Mouse (Mus musculus) adipocyte (in vitro differentiated cells): ENCODE measurements around the gene Cyp39a1.

Experiments used
- DNase-seq: peaks from one replicate; pipeline ENCODE4 v3.0.0-alpha.2; 2016; ENCODE audit warnings: low spot score

Gene Cyp39a1

DNA sequence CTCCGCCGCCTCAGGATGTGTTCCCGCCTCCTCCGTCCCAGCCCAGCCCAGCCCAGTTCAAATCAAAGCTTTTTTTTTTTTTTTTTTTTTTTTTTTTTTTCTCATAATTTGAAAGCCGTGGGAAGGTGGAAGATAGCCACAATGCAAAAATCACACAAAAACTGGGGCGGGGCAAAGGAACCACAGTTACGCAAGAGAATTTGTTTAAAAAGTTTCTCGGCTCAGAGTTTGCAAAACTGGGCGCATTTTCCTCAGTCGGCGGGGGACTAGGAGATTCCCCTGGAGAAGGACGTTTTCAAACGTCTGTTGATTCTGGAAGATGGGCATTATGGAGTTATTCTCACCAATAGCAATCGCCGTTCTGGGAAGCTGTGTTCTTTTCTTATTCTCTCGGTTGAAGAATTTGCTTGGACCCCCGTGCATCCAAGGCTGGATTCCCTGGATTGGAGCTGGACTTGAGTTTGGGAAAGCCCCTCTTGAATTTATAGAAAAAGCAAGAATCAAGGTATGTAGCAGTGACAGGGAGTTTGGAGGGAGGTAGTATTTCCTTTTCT, at the start of gene Cyp39a1:
TSS of gene Cyp39a1 (plus strand) at position 136 of the 554 bp plus-strand sequence.
- DNase-seq: no peak

DNA sequence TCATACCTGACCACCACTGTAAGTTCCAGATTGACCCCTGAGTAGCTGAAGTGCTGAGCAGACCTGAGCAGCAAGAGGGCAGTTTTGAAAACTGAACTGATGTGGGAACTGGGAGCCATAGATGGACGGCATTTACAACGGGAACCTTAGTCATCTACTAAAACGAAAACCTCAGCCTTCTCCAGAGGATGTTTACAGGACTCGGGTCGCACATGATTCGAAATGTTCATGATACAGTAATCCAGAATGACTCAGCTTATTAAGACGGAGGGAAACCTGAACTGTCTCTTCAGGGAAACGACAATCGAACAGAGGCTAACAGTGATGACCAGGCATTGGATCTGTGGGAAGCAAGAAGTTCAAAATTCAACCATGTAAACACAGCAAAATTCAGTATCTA, 48.1 kb upstream of the Cyp39a1 start:
- no peak for DNase-seq

DNA sequence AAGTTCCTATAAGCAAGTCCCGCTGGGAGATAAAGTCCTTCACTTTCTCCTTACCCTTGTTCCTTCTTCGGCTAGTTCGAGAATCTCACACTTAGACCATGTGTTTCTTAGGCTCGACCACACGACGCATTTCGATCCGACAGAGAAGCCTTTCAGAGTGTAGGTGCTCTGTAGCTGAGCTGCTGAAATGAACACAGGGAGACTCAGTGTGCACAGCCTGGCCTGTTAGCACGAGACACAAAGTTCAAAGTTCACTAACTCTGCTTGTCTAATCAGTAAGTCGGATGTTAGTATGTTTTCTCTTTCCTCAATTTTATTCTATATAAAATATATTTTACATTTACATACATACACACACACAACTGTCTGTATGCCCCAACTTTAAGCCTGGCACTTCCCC, 45.1 kb upstream of the Cyp39a1 start:
- DNase-seq: no peak

- DNase-seq: no peak
Measured at GRCm38 (mm10) chr17:43628246-43628645, 39.0 kb upstream of the Cyp39a1 start.

GRCm38 (mm10) chr17:43629026-43629495, 38.2 kb upstream of the Cyp39a1 start:
- DNase-seq: no peak

GRCm38 (mm10) chr17:43629496-43630426, 37.5 kb upstream of the Cyp39a1 start, which contains the start of gene Tdrd6:
TSS of gene Tdrd6 (minus strand) at chr17:43630299.
- no peak for DNase-seq

DNA sequence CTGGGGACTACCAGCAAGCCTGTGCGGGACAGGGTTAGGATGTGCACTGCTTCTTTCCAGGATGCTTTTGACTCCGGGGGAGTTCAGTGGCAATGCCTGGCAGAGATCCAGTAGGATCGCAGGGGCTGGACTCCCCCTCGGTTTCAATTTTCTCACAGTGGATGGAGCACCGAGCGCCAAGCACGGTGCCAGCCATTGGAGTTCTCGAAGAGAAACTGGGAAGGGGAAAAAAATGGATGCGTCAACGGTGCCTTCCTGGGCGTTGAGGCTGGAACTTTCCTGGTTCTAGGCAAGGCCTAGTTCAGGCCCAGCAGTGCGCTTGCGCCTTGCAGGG, 36.8 kb upstream of the Cyp39a1 start:
- no peak for DNase-seq

GRCm38 (mm10) chr17:43637146-43637545, 30.1 kb upstream of the Cyp39a1 start:
- no peak for DNase-seq

- DNase-seq: no peak
Measured at GRCm38 (mm10) chr17:43640825-43641224, 26.4 kb upstream of the Cyp39a1 start.

- DNase-seq: no peak
Measured at GRCm38 (mm10) chr17:43643191-43643590, 24.0 kb upstream of the Cyp39a1 start.

GRCm38 (mm10) chr17:43644375-43644774, 22.9 kb upstream of the Cyp39a1 start:
- peak; percentile 70 for DNase-seq

DNA sequence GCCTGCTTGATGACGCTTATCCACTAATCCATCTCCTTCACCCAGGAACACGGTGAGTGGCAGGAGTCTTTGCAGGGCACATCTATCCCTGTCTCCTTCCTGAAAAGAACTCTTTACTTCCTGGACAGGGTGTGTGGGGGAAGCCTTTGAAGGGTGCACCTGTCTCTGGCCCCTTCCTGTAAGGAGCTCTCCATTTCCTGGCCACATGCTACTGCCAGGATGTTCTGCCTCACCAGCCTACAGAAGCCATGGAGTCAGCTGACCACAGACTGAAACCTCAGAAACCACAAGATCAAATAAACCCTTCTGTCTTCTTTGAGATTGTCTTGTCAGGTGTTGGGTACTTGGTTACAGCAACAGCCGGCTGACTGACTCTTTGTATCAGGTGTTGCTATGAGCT, 22.1 kb upstream of the Cyp39a1 start:
- DNase-seq: no peak

DNA sequence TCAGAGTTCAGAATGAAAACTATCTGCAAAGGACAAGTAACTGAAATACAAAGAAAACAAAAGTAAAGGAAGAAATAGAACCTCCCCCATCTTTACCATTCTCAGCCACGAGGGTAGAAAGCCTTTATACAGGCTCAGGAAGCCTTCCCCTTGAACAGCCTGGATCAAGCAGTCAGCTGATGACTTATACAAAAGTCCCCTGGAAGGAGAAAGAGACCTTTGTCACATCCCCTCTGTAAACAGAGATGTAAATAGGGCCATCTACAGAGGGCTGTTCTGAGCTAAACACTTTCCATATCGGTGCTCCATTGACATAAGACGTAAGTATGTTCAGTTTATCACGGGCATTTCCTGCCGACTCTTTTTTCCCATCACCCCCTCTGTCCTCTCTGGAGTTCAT, 20.3 kb upstream of the Cyp39a1 start:
- DNase-seq: no peak

DNA sequence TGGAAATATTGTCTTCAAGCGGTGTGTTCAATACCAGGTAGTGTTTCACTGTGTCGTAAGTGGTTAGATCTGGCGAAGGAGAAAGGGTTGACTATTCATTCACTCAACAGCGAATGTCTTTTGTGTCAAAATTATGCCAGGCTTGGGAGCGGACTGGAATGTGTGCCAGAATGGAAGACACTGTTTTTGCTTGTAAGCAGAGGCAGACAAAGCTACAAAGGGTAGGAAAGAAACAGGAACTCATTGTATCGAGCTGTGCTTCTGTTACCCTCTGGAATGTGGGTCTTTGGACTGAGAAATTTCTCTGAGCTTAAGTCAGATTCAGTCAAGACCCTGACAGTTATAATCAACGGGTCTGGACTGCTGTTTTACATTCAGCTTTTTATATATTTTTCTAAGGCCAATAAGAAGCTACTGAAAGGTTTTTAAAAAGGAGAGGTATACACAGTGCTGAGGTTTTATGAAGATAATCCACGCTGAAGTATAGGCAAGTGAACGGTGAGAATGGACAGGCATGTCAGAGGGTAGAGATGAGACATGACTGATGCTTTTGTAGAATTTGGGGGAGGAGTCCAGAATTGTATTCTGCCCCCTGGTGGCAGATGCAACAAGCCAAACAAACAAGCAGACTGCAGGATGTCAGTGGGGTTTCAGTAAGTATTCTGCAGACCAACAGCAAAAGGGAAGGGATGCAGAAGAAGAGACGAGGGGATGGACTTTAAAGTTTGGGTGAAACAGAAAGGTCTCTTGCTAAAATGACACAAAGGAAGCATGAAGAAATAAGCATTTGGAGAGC, 17.4 kb upstream of the Cyp39a1 start:
- DNase-seq: no peak

DNA sequence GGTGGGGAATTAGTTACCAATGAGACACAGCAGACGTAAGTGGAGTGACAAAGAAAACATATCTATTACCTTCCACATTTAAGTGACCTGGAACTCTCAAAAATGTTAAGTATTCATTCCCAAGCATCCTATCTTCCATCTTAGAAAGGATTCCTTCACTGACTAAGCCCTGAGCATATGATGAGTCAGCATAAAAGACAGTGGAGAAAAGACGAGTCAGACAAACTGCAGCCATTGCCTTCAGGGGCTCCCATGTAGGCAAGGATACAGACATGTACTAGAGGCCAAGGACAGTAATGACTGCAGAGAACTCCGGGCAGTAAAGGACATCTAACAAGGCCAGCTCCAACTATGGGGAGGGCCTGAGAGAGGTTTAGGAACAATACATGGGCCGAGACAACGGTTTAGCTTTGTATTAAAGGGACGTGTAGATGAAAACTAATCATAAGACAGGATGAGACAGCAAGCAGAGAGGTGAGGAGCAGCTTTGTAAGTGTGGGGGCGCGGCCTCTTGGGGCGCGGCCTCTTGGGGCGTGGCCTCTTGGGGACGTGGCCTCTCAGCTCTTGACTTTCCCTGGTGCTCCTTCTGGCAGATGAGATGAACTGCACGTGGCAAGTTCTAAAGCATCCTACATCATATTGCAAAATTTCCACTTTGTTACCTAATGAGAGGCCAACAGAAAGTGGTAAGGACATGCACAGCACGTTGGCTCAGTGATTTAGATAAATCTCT, 15.7 kb upstream of the Cyp39a1 start:
- DNase-seq: no peak

DNA sequence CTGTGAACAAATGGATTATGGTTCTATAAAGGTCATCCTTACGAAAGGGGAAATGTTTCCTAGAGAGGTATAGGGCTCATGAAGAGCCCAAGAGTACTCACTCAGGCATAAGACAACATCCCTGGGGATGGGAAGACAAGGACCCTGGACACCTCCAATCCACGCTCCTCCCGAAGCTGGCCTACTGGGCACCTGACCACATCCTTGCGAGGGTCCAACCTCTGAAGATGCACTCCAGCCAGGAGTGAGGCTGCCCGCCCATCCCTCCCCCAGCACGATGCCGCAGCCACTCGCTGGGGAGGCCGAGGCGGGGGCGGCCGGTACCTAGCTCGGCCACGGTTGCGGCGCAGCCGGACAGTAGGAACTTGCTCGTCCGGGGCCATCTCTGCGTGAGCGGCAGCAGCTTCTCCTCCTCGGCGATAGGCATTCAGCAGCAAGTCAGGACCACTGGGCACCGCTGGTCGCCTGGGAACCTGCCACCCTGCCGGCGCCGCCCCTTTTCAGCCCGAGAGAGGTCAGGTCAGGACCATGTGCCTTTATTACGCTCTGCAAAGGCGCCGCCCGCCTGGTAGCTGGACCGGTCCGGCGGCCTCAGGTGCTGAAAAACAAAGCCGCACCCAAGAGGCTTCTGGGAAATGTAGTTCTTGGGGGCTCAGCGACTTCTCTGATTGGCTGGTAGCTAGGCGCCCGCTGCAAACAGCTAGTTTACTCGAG, 492 bp upstream of the Cyp39a1 start, which contains the start of gene Slc25a27:
TSS of gene Slc25a27 (minus strand) at position 639 of the 714 bp plus-strand sequence.
- peak; percentile 90 for DNase-seq

- peak; percentile 54 for DNase-seq
Measured at GRCm38 (mm10) chr17:43669145-43669695, 2.0 kb downstream of the Cyp39a1 start.

DNA sequence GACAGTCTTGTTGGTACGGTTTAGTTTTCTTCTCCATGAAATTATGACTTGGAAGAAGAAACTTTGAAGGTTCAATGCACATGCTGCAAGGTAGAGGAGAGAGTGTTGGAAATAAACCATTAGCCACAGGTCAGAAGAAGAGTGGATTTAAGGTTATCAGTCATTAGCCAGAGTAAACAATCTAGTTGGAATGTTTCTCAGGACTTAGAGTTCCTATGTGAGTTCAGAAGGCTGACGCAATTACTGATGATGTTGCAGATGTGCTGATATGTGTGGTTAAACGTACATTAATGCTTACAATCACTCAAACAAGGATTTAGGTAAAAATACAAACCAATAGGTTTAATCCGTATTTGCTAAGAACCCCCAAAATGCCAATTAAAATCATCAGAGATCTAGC, 4.7 kb downstream of the Cyp39a1 start:
- DNase-seq: no peak

- peak; percentile 85 for DNase-seq
Measured at GRCm38 (mm10) chr17:43675228-43675627, 8.0 kb downstream of the Cyp39a1 start.

- no peak for DNase-seq
Measured at GRCm38 (mm10) chr17:43676241-43676640, 9.0 kb downstream of the Cyp39a1 start.

- DNase-seq: no peak
Measured at GRCm38 (mm10) chr17:43677317-43677716, 10.1 kb downstream of the Cyp39a1 start.
